Comparison of ENCODE assay signal across 12 mouse cellular contexts in the genomic region with DNA sequence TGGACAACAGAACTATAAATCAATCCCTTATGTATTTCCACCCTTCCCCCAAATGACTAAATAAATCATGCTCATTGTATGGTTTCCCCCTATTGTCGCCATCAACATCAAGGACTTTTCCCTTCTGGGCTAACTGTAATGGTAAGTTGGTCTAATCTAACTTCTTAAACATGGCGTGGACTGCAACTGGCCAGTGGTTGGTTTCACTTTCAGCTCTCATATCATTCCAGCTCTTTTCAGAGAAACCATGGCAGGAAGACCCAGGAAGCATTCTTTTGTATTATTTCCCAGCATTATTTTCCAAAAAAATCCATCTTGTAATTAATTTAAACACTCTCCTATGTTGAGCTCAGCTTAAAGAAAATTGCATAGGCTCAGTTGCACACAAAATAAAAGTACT. TPM values are rescaled to one million over a fixed set of nuclear protein-coding genes. Genes with fewer than 3 reads are reported as not detected.
DNase-seq lines count a peak whose midpoint lies in the region; ATAC-seq lines count a peak whose summit lies in the region.
"Had no signal": no experiment of that assay in that cellular context is flagged by ENCODE, and none has a peak within 500 bp of the region (broad histone marks: within the 10 kb centered on the region; RNA-seq: fewer than 3 reads in every experiment).

No protein-coding gene starts in this region.

- WGBS in heart, embryonic 11.5 days (ENCODE audit: insufficient replicate concordance) = 77% methylated on average over 2 of the region's 2 CpGs
- 21% methylated on average over 2 of the region's 2 CpGs for WGBS in lung, embryonic 15.5 days
- WGBS in heart, embryonic 16.5 days = 37% methylated on average over 2 of the region's 2 CpGs
- 47% methylated on average over 2 of the region's 2 CpGs for WGBS in stomach, embryonic 14.5 days

- no peak overlapping the region for H3K4me3 ChIP-seq in heart, embryonic 11.5 days (ENCODE audit: low read depth, low read length)
- peak overlapping the region; percentile 28 for H3K4me3 ChIP-seq in lung, embryonic 15.5 days
- peak overlapping the region; percentile 46 for H3K4me3 ChIP-seq in heart, embryonic 16.5 days (ENCODE audit: low read length)
- peak overlapping the region; percentile 15 for H3K4me3 ChIP-seq in stomach, embryonic 14.5 days (ENCODE audit: low read depth, low read length)
- H3K4me3 ChIP-seq: forebrain, embryonic 10.5 days had no signal

- H3K4me2 ChIP-seq in heart, embryonic 11.5 days = peak overlapping the region; percentile 54
- peak overlapping the region; percentile 58 for H3K4me2 ChIP-seq in lung, embryonic 15.5 days
- peak overlapping the region; percentile 75 for H3K4me2 ChIP-seq in heart, embryonic 16.5 days (ENCODE audit: low read depth, low read length)
- H3K4me2 ChIP-seq in stomach, embryonic 14.5 days (replicated peaks; ENCODE audit: low read depth, low read length) = peak overlapping the region; percentile 38

- ATAC-seq in heart, embryonic 11.5 days (replicated peaks; ENCODE audit: insufficient number of reproducible peaks, low FRiP score, low TSS enrichment) = no peak
- ATAC-seq in lung, embryonic 15.5 days (ENCODE audit: borderline replicate concordance, extremely low read depth, low FRiP score, low TSS enrichment) = peak; percentile 44; the same call in 1 of the 2 replicates
- peak; percentile 45; the same call in 1 of the 2 replicates for ATAC-seq in heart, embryonic 16.5 days (replicated peaks; ENCODE audit: extremely low read depth, insufficient read depth, low FRiP score)
- ATAC-seq in stomach, embryonic 14.5 days (ENCODE audit: insufficient number of reproducible peaks, insufficient read depth, low FRiP score, low read depth) = no peak
- ATAC-seq in erythroid progenitor cell, adult 5-6 weeks (replicated peaks; ENCODE audit: low FRiP score, poor library complexity, severe bottlenecking) = no peak

- H3K36me3 ChIP-seq in heart, embryonic 11.5 days (ENCODE audit: control insufficient read depth, insufficient read depth, low read length) = no peaks in the 10 kb centered on the region
- no peaks in the 10 kb centered on the region for H3K36me3 ChIP-seq in lung, embryonic 15.5 days
- 0 out of 2 replicates have a peak, but pooled peaks cover 2% of the 10 kb centered on the region for H3K36me3 ChIP-seq in heart, embryonic 16.5 days (ENCODE audit: control insufficient read depth, insufficient read depth)
- no peaks in the 10 kb centered on the region for H3K36me3 ChIP-seq in stomach, embryonic 14.5 days (ENCODE audit: control insufficient read depth, insufficient read depth, low read length)
- H3K36me3 ChIP-seq: forebrain, embryonic 10.5 days had no signal

- H3K4me1 ChIP-seq in heart, embryonic 11.5 days (ENCODE audit: control insufficient read depth, insufficient read depth, low read length) = peaks cover 6% of the 10 kb centered on the region; the same call in 1 of the 2 replicates
- H3K4me1 ChIP-seq in lung, embryonic 15.5 days = peaks cover 33% of the 10 kb centered on the region
- peaks cover 22% of the 10 kb centered on the region for H3K4me1 ChIP-seq in heart, embryonic 16.5 days (ENCODE audit: control insufficient read depth, insufficient read depth, low read length)
- H3K4me1 ChIP-seq in stomach, embryonic 14.5 days (ENCODE audit: control insufficient read depth, insufficient read depth, low read length) = peaks cover 5% of the 10 kb centered on the region; the same call in 1 of the 2 replicates

- no peaks in the 10 kb centered on the region for H3K9me3 ChIP-seq in heart, embryonic 11.5 days (replicated peaks; ENCODE audit: control insufficient read depth, low read length)
- H3K9me3 ChIP-seq in lung, embryonic 15.5 days = no peaks in the 10 kb centered on the region
- H3K9me3 ChIP-seq in heart, embryonic 16.5 days (replicated peaks; ENCODE audit: control insufficient read depth, low read length) = no peaks in the 10 kb centered on the region
- H3K9me3 ChIP-seq in stomach, embryonic 14.5 days (ENCODE audit: control insufficient read depth, low read depth, low read length) = no peaks in the 10 kb centered on the region
- H3K9me3 ChIP-seq: forebrain, embryonic 10.5 days had no signal

- DNase-seq in heart, postnatal 14 days = no peak
- DNase-seq in lung, postnatal 25 days (ENCODE audit: low spot score) = no peak
- no peak for DNase-seq in thymus, postnatal 10 days (ENCODE audit: low spot score in 2 of 2)
- DNase-seq: cerebellum, adult 11-12 months; right cerebral cortex, adult 18-20 months; thymus, adult 2 months had no signal

- no peak overlapping the region for H3K9ac ChIP-seq in heart, embryonic 11.5 days (ENCODE audit: low read depth, low read length)
- no peak overlapping the region for H3K9ac ChIP-seq in lung, embryonic 15.5 days
- H3K9ac ChIP-seq in heart, embryonic 16.5 days (ENCODE audit: low read length) = peak overlapping the region; percentile 31
- no peak overlapping the region for H3K9ac ChIP-seq in stomach, embryonic 14.5 days (replicated peaks; ENCODE audit: low read depth, low read length)

- no peaks in the 10 kb centered on the region for H3K27me3 ChIP-seq in heart, embryonic 11.5 days (ENCODE audit: control insufficient read depth, insufficient read depth, low read length)
- H3K27me3 ChIP-seq in lung, embryonic 15.5 days = no peaks in the 10 kb centered on the region
- H3K27me3 ChIP-seq in heart, embryonic 16.5 days (ENCODE audit: control insufficient read depth, insufficient read depth, low read length) = no peaks in the 10 kb centered on the region
- no peaks in the 10 kb centered on the region for H3K27me3 ChIP-seq in stomach, embryonic 14.5 days (ENCODE audit: control insufficient read depth, insufficient read depth, low read length)

- H3K27ac ChIP-seq in heart, embryonic 11.5 days (ENCODE audit: low read depth, low read length) = no peak overlapping the region
- H3K27ac ChIP-seq in lung, embryonic 15.5 days = peak overlapping the region; percentile 94
- peak overlapping the region; percentile 87 for H3K27ac ChIP-seq in heart, embryonic 16.5 days (ENCODE audit: low read length)
- peak overlapping the region; percentile 78 for H3K27ac ChIP-seq in stomach, embryonic 14.5 days (ENCODE audit: low read length)
- H3K27ac ChIP-seq: forebrain, embryonic 10.5 days had no signal

- intact Hi-C loops in heart, postnatal 14 days (cut with DNase I) = no loop called here

RNA-seq across cellular contexts. Expression of a gene that starts 23.0 kb away (rescaled TPM):
- polyA plus RNA-seq in heart, embryonic 11.5 days (2014; fragmentation: Nextera tagmentation; extraction: Ambion mirVana) = 101 and 121 TPM in 2 replicates
- total RNA-seq in heart, postnatal 14 days (2021) = 10 to 100 TPM; 60.8 to 65.8 TPM
- 136 and 139 TPM in 2 replicates for polyA plus RNA-seq in lung, embryonic 15.5 days (2015; fragmentation: Nextera tagmentation; extraction: Ambion mirVana)
- 90.0 and 102 TPM in 2 replicates for polyA plus RNA-seq in heart, embryonic 16.5 days (2015; fragmentation: Nextera tagmentation; extraction: Ambion mirVana)
- polyA plus RNA-seq in stomach, embryonic 14.5 days (2014; fragmentation: Nextera tagmentation; extraction: Ambion mirVana) = 138 and 146 TPM in 2 replicates
- 14.4 and 17.2 TPM in 2 replicates for total RNA-seq in erythroid progenitor cell, adult 5-6 weeks (2015; ENCODE audit: low replicate concordance)
- total RNA-seq in erythroid progenitor cell, adult 5-6 weeks (2017; ENCODE audit: low replicate concordance) = 5.4 and 17.3 TPM in 2 replicates

Comparison
In these comparisons a context has a peak if more than half of its experiments do, and no peak if none do; other contexts are left out.
1. ATAC-seq: peak in lung, embryonic 15.5 days (single experiment) and heart, embryonic 16.5 days (single experiment); none in heart, embryonic 11.5 days (single experiment), stomach, embryonic 14.5 days (single experiment) and erythroid progenitor cell, adult 5-6 weeks (single experiment).
2. Peak in every context shown above with its lines, with median percentiles within 50 percentile points of each other: H3K4me2 ChIP-seq.